Mouse (Mus musculus): ENCODE measurements around the gene Slc44a3.

Gene Slc44a3

GRCm38 (mm10) chr3:121458545-121459492 is 73.4 kb downstream of the Slc44a3 start:
- DNase-seq, result no peak

GRCm38 (mm10) chr3:121451404-121451803 is 80.8 kb downstream of the Slc44a3 start:
- DNase-seq, result no peak

GRCm38 (mm10) chr3:121449527-121449926 is 82.7 kb downstream of the Slc44a3 start:
- DNase-seq, result no peak

GRCm38 (mm10) chr3:121448606-121449005 is 83.6 kb downstream of the Slc44a3 start:
- DNase-seq, result no peak

GRCm38 (mm10) chr3:121448029-121448468 is 84.2 kb downstream of the Slc44a3 start:
- no peak for DNase-seq

- peak; percentile 45 for DNase-seq
Observed at GRCm38 (mm10) chr3:121446454-121446853, 85.8 kb downstream of the Slc44a3 start.

- DNase-seq, result no peak
Observed at GRCm38 (mm10) chr3:121444414-121444813, 87.8 kb downstream of the Slc44a3 start.

- DNase-seq, result no peak
Observed at GRCm38 (mm10) chr3:121443861-121444271, 88.3 kb downstream of the Slc44a3 start.

GRCm38 (mm10) chr3:121442288-121442687 is 89.9 kb downstream of the Slc44a3 start:
- DNase-seq, result no peak

- no peak for DNase-seq
Observed at GRCm38 (mm10) chr3:121441504-121441903, 90.7 kb downstream of the Slc44a3 start.

- no peak for DNase-seq
Observed at GRCm38 (mm10) chr3:121439623-121440161, 92.5 kb downstream of the Slc44a3 start.

GRCm38 (mm10) chr3:121437996-121438395 is 94.2 kb downstream of the Slc44a3 start:
- DNase-seq, result no peak

GRCm38 (mm10) chr3:121437070-121437469 is 95.1 kb downstream of the Slc44a3 start:
- no peak for DNase-seq

GRCm38 (mm10) chr3:121435296-121435695 is 96.9 kb downstream of the Slc44a3 start:
- no peak for DNase-seq

- DNase-seq, result peak; percentile 23
Observed at GRCm38 (mm10) chr3:121433968-121434533, 98.2 kb downstream of the Slc44a3 start.

- DNase-seq, result no peak
Observed at GRCm38 (mm10) chr3:121433359-121433758, 98.8 kb downstream of the Slc44a3 start.

- DNase-seq, result no peak
Observed at GRCm38 (mm10) chr3:121430289-121430936, 101.8 kb downstream of the Slc44a3 start.

GRCm38 (mm10) chr3:121429469-121429868 is 102.7 kb downstream of the Slc44a3 start:
- DNase-seq, result no peak

- no peak for DNase-seq
Observed at GRCm38 (mm10) chr3:121428696-121429259, 103.4 kb downstream of the Slc44a3 start.

GRCm38 (mm10) chr3:121428230-121428629 is 104.0 kb downstream of the Slc44a3 start:
- DNase-seq, result no peak

- DNase-seq, result peak; percentile 55
Observed at GRCm38 (mm10) chr3:121427520-121427908, 104.7 kb downstream of the Slc44a3 start.

GRCm38 (mm10) chr3:121426621-121427519 is 105.3 kb downstream of the Slc44a3 start:
- DNase-seq, result peak; percentile 79

Data from liver (tissue).